Mouse (Mus musculus) CH12F3 (cell line): ENCODE results near the gene Krtap3-1.
"Not testable (repeated sequence)": the region's sequence is repeated elsewhere in the genome, so short reads cannot be mapped to it uniquely, and the experiment has no call there.

Experiments
- in situ Hi-C: fragments of 300-500 bp; cut with MboI; formaldehyde crosslinking; loops from 2 replicates; pipeline ENCODE4 v1.14.3; 2020; ENCODE audit warnings: low sequenced_read_pairs

Krtap3-1 gene

DNA sequence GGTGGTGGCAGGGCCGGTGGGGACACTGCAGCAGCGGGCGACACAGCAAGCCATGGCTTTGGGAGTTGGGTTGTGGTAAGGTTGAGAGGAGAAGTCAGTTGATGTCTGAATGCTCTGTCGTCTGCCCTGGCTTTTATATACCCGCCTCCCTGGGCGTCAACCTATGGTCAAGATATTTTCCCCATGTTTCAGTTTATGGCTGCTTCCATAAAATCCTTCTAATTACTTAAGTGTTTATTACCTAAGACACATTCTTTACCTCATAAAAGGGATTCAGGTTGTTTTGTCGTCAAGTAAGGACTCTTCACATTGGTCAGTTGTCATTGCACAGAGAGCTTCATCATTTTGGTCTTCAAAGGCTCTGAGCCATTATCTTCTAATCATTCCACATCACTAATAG is at the start of gene Krtap3-1:
TSS of gene Krtap3-1 (minus strand) at position 101 of the 400 bp plus-strand sequence.
- in situ Hi-C loops, result no loop called here

DNA sequence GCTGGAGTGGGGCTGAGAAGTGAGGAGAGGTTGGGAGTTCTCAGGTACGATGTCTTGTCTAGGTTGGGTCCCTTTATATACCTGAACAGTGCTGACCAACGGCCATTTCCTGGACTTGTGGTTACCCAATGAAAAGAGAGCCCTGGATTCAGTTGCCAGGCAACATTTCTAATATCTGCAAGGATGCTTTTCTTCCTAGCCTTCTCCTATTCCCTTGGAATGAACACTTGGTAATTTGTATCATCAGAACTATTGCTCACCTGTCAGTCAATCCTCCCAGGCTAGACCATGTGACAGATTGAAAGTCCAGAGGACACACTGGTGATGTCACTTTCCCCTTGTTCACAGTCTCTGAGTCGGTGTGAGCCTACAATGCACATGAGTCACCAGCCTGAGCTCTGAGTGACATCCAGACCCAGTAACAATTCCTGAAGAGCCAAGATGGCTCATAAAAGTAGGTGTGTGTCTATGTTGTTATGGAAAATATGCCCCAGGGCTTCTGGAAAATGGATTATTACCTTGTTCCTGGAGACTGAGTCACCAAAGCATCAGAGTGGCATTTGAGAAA is 48.5 kb upstream of the Krtap3-1 start, which contains the start of gene Krtap2-4:
TSS of gene Krtap2-4 (minus strand) at position 51 of the 568 bp plus-strand sequence.
- in situ Hi-C loops, result no loop called here

DNA sequence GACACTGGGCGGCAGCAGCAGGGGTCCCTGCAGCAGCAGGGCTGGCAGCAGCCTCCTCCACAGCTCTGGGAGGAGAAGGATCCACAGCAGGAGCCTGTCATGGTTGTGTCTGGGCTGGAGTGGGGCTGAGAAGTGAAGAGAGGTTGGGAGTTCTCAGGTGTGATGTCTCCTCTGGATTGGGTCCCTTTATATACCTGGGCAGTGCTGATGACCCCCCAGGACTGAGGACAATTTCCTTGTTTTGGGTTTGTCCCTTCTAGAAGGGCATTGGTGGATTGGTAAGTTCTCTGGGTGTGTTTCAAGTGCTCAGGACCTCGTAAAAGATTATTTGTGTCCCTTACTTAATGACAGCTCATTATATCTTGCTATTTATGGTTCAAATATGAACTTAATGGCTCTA is 43.7 kb upstream of the Krtap3-1 start, which contains the start of gene Gm11937:
TSS of gene Gm11937 (minus strand) at position 101 of the 400 bp plus-strand sequence.
- in situ Hi-C loops, result not testable (repeated sequence)

DNA sequence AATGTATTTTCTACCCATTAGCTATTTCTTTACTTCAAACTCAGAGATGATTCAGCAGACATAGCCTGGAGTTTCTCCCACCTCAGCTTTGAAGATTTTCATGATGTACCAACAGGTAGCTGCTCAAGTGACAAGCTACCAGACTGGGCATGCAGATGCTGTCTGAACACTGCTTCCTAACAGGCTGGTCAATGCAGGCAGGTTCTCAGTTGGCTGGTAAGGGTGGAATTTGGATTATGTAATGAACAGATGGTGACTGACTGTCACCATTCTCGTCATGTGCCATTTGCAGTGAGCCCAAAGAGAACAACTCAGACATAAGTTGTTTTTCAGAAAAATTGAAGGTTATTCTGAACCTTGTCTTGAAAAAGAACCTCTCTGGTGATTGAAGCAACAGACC is 42.7 kb upstream of the Krtap3-1 start:
- in situ Hi-C loops, result no loop called here

DNA sequence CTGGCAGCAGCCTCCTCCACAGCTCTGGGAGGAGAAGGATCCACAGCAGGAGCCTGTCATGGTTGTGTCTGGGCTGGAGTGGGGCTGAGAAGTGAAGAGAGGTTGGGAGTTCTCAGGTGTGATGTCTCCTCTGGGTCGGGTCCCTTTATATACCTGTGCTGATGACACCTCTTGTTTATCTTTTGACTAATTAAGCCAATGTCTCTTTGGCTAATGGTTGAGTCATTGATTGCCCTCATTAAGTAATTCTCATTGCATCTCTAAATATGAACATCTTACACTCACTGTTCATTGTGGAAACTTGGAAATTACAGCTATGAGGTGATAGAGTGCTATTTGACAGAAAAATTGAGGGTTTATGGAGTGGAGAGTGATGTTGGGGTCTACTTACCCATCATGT is 36.8 kb upstream of the Krtap3-1 start, which contains the start of gene Gm11938:
TSS of gene Gm11938 (minus strand) at position 101 of the 400 bp plus-strand sequence.
- in situ Hi-C loops, result not testable (repeated sequence)

DNA sequence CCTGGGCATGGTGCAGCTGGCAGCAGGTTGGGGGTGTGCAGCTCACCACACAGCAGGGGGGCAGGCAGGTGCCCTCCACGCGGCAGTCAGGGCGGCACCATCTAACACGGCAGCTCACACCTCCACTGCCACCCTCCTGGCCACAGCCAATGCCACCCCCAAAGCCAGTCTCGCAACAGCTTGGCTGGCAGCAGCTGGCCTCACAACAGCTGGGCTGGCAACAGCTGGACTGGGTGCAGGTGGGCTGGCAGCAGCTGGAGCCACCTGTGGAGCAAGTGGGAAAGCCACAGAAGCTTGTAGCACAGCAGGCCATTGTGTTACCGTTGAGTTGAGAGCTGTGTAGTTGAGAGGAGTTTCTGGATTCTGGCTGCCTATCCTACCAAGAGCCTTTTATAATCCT is 31.3 kb upstream of the Krtap3-1 start, which contains the start of gene Krtap9-3:
TSS of gene Krtap9-3 (minus strand) at position 364 of the 400 bp plus-strand sequence.
- in situ Hi-C loops, result not testable (repeated sequence)

DNA sequence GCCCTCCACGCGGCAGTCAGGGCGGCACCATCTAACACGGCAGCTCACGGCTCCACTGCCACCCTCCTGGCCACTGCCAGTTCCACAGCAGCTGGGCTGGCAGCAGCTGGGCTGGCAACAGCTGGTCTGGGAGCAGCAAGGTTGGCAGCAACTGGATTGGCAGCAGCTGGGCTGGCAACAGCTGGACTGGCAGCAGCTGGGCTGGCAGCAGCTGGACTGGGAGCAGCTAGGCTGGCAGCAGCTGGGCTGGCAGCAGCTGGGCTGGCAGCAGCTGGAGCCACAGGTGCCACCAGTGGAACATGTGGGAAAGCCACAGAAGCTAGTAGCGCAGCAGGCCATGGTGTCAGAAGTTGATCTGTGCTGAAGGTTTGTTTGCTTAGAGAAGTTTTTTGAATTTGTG is 24.6 kb upstream of the Krtap3-1 start, which contains the start of gene Krtap1-3:
TSS of gene Krtap1-3 (minus strand) at position 359 of the 400 bp plus-strand sequence.
- in situ Hi-C loops, result no loop called here

DNA sequence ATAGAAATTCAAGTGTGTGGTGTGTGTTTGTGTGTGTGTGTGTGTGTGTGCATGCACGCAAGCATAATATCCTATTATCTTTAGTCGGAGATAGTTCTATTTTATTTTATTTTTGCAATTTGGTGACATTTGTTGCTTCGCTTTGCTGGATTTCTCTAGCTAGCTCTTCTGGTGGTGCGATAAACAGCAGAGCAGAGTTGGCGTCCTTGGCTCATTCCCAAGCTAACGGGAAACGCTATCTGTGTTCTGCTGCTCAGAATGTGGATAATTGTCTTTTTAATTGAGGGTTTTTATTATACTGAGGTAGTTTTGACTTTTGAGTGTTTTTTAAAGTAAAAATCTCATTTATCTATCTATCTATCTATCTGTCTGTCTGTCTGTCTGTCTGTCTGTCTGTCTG is 18.7 kb upstream of the Krtap3-1 start:
- in situ Hi-C loops, result no loop called here

DNA sequence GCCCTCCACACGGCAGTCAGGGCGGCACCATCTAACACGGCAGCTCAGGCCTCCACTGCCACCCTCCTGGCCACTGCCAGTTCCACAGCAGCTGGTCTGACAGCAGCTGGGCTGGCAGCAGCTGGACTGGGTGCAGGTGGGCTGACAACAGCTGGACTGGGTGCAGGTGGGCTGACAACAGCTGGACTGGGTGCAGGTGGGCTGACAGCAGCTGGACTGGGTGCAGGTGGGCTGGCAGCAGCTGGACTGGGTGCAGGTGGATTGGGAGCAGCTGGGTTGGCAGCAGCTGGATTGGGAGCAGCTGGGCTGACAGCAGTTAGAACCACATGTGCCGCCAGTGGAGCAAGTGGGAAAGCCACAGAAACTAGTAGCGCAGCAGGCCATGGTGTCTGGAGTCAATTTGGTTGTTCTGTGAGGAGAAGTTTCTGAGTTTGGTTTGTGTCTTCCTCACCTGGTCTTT is 16.8 kb upstream of the Krtap3-1 start, which contains the start of gene Krtap1-4:
TSS of gene Krtap1-4 (minus strand) at position 410 of the 460 bp plus-strand sequence.
- in situ Hi-C loops, result no loop called here

DNA sequence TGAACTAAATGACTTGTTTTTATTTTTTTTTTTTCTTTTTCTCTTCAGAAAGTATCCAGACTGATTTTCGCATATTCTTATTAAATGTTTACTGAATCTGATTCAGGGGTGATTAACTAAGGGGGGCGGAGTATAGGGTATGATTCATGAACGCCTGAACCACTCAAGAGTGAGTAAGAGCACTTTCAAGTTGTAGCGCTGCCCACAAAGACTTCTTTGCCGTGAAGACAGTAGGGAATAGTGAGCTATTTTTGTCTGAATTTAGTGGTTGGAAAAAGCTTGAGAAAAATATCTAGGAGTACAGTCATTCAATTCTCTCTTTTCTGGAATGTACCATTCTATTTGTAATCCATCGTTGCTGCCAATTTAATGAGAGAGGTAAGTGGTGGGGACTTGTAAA is 15.1 kb upstream of the Krtap3-1 start:
- in situ Hi-C loops, result no loop called here

DNA sequence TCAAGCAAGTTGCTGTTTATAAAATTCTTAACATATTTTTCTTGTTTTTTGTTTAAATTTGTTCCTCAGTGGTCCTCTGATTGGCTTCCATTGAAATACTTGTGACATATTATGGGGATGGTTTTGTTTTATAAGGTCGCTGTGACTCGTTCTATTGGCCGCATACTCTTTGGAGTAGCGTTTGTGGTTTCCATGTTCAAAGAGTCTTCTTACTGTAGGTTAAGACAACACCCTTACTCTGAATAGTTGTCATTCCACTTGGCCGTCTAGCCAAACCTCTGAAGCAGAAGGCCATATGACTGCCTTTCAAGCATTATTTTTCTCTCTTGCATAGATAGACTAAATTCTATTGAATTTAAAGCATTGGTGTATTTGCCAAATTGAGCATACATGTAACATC is 14.6 kb upstream of the Krtap3-1 start:
- in situ Hi-C loops, result no loop called here

DNA sequence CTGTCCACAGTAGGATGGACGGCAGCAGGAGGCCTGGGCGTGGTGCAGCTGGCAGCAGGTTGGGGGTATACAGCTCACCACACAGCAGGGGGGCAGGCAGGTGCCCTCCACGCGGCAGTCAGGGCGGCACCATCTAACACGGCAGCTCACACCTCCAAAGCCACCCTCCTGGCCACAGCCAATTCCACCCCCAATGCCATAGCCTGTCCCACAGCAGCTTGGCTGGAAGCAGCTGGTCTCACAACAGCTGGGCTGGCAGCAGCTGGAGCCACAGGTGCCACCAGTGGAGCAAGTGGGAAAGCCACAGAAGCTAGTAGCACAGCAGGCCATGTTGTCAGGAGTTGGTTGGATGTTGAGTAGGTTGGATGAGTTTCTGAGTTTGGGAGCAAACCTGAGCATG is 14.2 kb upstream of the Krtap3-1 start, which contains the start of gene Krtap1-5:
TSS of gene Krtap1-5 (minus strand) at position 381 of the 400 bp plus-strand sequence.
- in situ Hi-C loops, result no loop called here

DNA sequence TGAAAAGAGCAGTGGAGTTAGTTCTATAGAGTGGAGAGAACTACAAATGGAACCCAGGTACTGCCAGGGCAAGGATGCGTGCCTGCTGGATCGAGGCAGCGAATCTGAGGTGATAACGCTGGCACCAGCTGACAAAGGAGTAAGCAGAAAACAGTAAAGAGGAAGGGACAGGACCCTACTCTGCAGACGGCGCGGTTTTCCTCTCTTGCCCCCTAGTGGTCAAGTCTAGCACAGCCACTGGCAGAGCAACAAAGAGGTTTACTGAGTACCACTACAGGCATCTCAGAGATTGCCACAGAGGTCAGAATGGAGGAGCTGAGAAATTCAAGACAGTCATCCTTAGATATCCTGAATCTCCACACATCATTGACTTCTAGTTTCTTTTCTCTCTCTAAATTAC is 7.7 kb upstream of the Krtap3-1 start:
- in situ Hi-C loops, result no loop called here

DNA sequence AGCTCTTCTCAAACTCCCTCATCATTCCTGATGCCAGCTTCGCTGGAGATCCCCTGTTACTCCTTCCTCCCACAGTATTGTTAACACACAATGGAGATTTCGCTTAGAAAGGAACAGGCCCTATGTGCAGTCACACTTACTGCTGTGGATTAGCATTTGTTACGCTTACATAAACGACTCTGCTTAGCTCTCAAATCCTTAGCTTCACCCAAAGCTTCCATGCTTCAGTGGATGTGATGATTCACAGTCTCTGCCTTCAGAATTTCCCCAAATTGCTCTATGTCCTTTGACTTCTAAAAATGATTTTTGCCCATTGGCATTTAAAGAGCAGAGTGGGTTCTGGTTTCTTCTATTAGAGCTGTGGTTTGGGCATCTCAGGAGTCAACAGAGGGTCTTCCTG is 6.7 kb upstream of the Krtap3-1 start:
- in situ Hi-C loops, result no loop called here

DNA sequence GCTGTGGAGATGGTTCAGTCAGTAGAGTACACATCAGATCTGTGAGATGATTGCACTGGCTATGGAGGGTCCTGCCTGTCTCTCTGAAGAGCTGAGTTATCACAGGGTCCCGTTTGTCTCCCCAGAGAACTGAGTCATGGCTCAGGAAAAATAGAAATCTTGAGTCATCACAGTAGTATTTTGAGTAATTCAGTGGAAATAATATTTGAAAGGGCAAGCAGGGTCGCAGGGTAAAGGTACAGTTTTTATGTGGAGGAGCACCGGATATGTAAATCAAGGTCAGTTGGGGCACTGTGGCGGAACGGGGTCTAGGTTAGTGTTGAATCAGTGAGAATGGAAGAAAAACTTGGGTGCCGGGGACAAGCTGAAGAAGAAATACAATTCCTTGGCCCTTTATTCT is 3.9 kb downstream of the Krtap3-1 start:
- in situ Hi-C loops, result no loop called here

DNA sequence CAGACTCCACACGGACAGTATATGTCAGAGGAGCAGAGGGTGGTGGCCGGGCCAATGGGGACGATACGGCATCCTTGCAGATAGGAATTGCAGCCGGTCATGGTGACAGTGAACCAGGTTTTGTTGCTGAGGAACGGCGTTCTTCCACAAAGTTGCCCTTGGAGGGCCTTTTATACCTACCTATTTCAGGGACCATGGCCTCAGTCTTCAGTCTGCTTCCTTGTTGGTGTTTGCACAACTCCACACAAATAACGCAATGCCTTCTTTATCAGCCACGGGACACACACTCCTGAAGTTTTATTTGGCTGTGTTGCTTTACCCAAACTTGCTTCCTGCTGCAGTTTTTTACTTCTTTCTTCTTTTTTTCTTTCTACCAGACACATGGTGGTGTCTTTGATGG is 7.1 kb downstream of the Krtap3-1 start, which contains the start of gene Gm11939:
TSS of gene Gm11939 (minus strand) at position 101 of the 400 bp plus-strand sequence.
- in situ Hi-C loops, result no loop called here

DNA sequence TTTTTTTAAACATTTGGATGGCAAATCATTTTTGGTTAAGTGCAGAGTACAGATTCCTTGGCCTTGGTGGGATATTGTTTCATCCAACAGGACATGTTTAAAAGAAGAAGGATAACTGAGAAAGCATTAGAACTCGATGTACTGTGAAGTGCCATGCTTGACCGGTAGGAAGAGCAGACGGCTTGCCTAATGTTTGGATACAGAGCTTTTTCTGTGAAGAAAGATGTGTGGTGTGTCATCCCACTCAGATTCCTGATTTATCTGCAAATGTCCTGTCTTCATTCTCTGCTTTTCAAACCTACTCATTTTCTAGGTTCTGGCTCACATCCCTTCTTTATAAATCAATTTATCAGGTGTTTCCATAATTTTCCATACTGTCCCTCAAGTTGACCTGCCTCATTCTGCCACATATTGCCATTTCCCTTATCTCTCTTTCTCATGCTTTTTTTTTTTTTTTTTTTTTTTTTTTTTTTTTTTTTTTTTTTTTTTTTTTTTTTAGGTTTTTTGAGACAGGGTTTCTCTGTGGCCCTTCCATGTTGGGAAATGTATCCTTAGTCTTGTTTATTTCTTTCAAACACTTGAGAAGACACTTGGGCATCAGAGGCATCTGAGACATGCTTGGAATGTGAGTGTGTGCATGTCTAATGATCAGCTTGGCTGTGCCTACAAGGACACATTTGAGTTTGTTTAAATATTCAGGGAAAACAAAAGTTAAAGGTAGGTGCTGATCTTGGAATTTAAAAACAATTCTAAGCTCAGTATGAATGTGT is 8.3 kb downstream of the Krtap3-1 start:
- in situ Hi-C loops, result no loop called here

DNA sequence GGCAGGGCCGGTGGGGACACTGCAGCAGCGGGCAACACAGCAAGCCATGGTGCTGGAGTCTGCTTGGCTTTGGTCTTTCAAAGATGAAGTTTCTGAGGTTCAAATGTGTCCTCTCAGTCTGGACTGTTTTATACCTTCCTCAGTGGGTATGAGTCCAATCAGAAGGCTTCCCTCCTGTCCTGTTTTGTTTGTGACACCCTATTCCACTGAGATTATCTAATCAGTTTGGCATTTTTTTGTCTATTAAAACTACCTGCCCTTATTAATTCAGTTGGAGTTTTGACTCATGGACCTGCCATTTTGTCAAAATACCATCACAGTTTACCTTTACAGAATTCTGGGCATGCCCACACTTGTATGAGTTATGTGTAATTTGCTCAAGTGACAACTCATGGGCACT is 9.7 kb downstream of the Krtap3-1 start, which contains the start of gene Krtap3-2:
TSS of gene Krtap3-2 (minus strand) at position 101 of the 400 bp plus-strand sequence.
- in situ Hi-C loops, result no loop called here

DNA sequence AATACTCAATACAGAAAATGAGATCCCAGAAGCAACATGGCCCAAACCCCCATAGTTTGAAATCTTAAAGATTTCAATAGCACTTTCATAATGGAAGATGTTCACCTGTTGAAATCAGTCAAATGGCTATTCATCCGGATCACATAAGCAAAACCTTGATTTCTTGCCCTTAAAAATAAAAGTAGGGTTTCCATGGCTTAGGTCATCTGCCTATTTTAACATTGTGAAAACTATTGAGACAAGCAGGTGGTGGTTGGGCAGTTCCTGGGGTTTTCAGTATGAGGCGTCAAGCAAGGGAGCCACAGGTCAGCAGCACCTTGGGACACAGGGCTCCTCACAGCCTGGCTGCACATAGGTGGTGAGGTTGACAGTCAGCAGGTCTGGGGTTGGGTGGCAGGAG is 10.2 kb downstream of the Krtap3-1 start:
- in situ Hi-C loops, result no loop called here

DNA sequence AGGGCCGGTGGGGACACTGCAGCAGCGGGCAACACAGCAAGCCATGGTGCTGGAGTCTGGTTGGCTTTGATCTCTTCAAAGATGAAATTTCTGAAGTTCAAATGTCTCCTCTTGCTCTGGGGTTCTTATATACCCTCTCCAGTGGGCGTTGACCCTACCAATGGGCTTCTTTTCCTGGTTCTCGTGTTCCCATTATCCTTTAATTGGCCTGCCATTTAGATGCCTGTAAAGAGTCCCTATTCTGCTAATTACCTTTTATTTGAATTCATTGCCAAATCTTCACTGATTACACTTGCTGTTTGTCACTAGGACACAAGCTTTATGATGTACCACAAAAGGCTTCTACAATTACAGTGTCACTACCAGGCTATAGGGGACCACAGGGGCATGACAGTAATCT is 15.7 kb downstream of the Krtap3-1 start, which contains the start of gene Krtap3-3:
TSS of gene Krtap3-3 (minus strand) at position 101 of the 400 bp plus-strand sequence.
- in situ Hi-C loops, result no loop called here

DNA sequence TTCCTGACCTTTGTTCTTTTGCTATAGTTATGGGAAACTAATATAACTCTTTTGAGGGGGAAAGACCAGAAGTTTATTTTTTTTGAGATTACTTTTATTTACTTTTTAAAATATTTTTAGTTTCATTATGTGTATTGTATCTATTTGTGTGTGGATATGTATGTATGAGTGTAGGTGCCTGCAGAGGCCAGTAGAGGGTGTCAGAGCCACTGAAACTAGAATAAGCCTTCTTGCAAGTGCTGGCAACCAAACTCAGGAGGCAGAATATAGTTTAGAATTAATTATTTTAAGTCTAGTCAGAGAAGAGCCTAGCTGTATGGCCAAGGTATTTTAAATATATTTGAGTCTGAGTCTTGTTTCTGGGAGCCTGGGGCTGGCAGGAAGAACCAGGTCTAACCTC is 18.5 kb downstream of the Krtap3-1 start:
- in situ Hi-C loops, result no loop called here
